Mouse (Mus musculus) MEL (cell line): Measurements from ENCODE around the gene Lrrc4.

Experiments used
- CHD2 ChIP-seq: IDR thresholded peaks from 2 replicates; pipeline ENCODE4 v1.6.1; 2011; ENCODE audit warnings: low read length, improper control_type of control experiment
- EP300 ChIP-seq, 2 experiments: IDR thresholded peaks; 2 replicates each; pipeline ENCODE4 v1.6.1; 2011; ENCODE audit warnings: improper control_type of control experiment in 2 of 2, low read length in 2 of 2, low read depth in 1 of 2, mild to moderate bottlenecking in 1 of 2
- MAFK ChIP-seq: IDR thresholded peaks from 2 replicates; pipeline ENCODE4 v1.6.1; 2011; ENCODE audit warnings: low read depth, mild to moderate bottlenecking, low read length, improper control_type of control experiment, borderline replicate concordance
- MAZ ChIP-seq: IDR thresholded peaks from 2 replicates; pipeline ENCODE4 v1.6.1; 2012; ENCODE audit warnings: low read depth, mild to moderate bottlenecking, inconsistent platforms, low read length, improper control_type of control experiment
- POLR2A ChIP-seq, 2 experiments: IDR thresholded peaks; 2 replicates each; pipeline ENCODE4 v1.6.1; 2011 to 2012; ENCODE audit warnings: low read length in 2 of 2, mild to moderate bottlenecking in 2 of 2, control low read depth in 1 of 2, improper control_type of control experiment in 1 of 2, low read depth in 1 of 2, moderate library complexity in 1 of 2; ENCODE audit not compliant: control insufficient read depth in 1 of 2, insufficient read depth in 1 of 2, poor library complexity in 1 of 2
- RCOR1 ChIP-seq: IDR thresholded peaks from 2 replicates; pipeline ENCODE4 v1.6.1; 2012; ENCODE audit warnings: low read depth, mild to moderate bottlenecking, inconsistent platforms, low read length, improper control_type of control experiment

DNA sequence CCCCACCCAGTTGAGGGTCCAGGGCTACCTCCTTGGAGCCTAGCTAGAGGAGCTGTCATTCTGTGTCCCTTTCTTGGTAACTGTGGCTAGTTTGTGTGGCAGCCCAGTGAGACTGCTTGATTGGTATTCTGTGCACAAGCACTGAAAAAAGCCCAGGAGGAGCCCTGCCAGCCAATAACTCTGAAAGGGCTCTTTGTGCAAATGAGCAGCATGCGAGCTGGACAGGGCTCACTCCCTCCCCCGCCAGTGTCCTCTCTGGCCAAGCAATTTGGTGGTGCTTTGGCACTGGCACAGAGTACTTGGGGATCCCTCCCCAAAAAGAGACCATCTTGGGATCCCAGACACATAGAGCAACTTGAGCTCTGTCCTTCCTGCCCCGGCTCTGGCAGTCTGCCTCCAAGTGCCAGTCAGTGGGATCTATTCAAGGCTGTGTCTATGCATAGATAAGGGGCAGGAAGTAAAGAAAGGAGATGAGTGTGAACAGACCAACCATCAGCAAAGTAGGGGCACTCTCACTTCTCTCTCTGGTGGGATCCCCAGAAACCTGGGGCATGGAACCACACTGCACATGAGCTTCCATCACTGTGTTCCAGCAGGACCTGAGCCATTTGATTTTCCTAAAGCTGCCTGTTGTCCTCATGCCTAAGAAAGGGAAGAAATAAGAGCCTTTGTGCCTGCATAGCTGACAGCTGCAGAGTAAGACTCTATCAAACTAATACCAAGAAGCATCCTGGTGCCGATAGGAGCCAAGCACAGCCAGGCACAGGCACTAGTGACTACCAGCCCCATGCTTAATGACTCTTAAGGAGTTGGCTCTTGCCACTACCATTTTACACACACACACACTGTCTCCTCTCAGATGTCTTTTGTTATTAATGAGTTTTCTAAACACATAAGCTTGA is 11.1 kb upstream of the Lrrc4 start:
- TF ChIP-seq MAZ (no peak), EP300 (IDR thresholded peaks at IDR 0.05; ENCODE audit: low read depth in 1 of 2, low read length in 2 of 2) (0 out of 4 replicates have a peak, but pooled peaks have one; percentile 14 to 26), POLR2A (IDR thresholded peaks at IDR 0.05; ENCODE audit: control insufficient read depth in 1 of 2, insufficient read depth in 1 of 2, low read depth in 1 of 2, low read length in 2 of 2, poor library complexity in 1 of 2) (no peak), MAFK (no peak), CHD2 (no peak), RCOR1 (no peak; the same call in 1 of the 2 replicates)
